Mouse (Mus musculus) megakaryocyte, adult 5-6 weeks (primary cell): Measurements from ENCODE around the gene Wnt3a. TPM values are rescaled to one million over a fixed set of nuclear protein-coding genes. Genes with fewer than 3 reads are reported as not detected.

Experiments used
- ATAC-seq: 2 replicates; pipeline ENCODE4 v1.8.0; 2016; ENCODE audit warnings: mild to moderate bottlenecking, inconsistent platforms; ENCODE audit not compliant: poor library complexity, severe bottlenecking
- total RNA-seq, 2 experiments: library from RNA; stranded (forward) in 1 of 2; stranded (reverse) in 1 of 2; fragments of 153-499, 151-499 nt in 1 of 2; fragments of 221-1000, 200-1000 nt in 1 of 2; gene quantifications; 2 replicates each; pipeline versions ENCODE4 v1.2.3 to v1.2.4; 2015 to 2017

Gene Wnt3a
- total RNA-seq (2015) (not detected in 2 replicates), total RNA-seq (2017) (not detected in 2 replicates)

DNA sequence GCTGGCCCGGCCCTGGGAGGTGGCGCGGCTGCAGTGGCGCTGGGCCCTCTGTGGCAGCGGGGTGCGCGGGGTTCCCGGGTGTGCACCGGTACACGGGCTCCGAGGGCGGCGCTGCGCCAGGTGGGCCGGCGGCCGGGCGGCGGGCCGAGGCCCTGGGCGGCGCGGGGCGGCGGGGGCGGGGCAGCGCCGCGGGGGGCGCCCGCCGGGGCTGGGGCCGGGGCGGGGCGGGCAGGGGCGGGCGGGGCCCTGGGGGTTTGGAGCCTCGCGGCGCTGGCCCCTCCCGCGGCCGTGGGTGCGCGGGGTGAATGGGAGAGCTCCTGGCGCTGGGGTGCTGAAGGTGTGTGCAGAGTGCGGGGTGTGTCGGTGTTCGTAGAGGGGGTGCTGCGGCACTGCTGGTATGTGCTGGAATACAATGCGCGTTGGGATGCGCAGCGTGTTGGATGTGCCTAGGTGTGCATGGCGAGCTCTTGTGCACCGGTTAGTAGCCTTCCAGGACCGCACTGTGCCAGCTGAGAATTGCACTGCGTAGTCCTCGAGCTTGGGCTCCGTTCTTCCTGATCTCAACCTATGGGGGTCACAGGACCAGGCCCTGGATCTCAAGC, at the start of gene Wnt3a:
Gene Wnt3a (minus strand): TSS at position 51 of the 602 bp plus-strand sequence.
- no peak for ATAC-seq

DNA sequence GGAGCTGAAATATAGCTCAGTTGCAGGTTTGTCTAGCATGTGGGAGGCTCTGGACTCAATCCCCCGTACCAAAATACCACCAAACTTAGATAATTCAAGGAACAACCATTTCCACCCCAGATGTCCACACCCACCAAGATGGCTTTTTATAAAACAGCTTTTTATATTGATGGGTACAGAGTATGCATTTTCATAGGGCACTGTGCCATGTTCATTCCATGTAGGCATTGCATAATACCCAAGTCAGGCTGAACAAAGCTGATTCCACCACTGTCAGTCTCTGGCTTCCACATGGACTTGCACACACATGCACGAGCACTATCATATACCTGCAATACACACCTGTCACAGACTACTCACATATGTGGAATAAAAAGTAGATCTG, 48.2 kb upstream of the Wnt3a start:
- no peak for ATAC-seq

DNA sequence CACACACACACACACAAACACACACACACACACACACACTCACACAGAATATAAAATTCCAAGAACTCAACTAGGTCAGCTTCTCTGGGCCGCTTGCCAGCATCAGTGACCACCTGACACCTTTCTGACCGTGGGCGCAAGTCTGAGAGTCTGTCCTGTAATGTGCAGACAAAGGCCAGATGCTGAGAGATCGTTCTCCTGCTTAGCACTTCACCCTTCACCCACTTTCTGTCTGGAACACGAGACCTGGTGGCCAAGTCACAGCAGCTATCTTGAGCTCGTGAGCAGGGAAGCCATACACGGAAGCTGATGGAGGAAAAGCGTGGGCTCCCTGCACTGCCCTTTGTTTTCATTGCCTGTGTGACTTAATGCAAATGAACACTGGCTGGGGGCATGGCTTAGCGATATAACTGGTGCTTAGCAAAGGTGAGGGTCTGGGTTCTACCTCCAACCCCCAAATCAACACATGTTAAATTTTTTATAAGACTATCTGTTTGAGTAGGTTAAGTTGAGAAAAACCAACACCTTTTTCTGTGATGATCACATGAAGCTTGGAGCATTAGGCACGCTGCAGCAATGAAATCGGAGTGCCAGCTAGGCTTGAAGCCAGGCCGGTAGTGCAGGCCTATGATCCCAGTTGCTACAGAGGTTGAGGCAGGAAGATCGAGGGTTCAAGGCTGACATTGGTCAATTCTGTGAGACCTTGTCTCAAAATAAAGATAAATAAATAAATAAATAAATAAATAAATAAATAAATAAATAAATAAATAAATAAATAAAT, 47.6 kb upstream of the Wnt3a start:
- ATAC-seq: no peak

DNA sequence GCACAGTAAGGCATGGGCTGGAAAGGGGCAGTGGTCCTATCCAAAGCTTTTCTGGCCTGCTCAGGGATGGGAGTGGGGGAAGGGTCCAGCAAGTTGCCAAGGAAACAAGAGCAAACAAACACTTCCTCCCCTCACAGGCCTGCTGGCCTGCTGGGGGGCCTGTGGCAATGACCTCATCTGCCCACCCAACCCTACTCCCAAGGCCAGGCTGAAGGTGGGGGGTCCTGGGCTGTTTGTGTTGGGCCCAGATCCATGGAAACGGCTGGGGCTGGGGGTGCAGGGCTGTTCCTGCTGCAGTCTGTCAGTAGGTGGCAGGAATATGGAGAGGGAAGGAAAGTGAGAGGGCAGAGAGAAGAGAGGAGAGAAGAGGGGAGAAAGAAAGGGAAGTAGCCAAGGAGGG, 45.8 kb upstream of the Wnt3a start:
- ATAC-seq: no peak

DNA sequence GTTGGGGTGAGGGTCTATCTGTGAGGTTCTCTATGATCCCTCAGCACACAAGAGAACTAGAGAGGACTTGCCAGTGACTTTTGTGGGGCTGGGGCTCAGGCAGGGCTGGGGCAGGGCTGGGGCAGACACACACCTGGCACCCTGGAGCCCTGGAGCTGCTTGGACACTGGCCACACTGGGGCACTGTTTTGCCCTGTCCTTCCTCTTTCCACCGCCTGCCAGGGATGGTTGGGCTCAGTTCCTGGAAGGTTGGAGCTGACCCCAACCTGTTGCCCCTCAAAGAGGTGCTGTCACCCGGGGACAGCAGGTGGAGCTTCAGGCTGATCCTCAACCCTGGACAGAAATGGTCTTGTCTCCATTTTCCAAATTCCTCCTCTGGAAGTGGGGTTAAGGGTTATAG, 45.4 kb upstream of the Wnt3a start:
- no peak for ATAC-seq

DNA sequence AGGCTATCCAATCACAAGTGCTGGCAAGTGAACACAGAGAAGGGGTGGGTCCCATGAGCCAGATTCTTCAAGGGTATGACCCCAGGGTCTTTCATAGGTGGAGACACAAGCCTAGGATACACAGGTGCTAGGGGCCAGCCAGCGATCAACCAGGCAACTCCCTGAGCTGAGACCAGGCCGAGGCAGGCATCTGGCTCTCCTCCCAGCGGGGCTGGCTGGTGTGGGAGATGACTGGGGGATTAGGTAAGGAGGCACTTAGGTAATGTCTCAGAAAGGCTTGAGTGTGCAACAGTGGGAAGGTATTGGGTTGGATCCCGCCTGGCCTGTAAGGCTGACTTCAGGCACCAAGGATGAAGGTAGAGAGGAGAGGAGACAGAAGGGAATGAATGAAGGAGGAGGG, 44.6 kb upstream of the Wnt3a start:
- no peak for ATAC-seq

DNA sequence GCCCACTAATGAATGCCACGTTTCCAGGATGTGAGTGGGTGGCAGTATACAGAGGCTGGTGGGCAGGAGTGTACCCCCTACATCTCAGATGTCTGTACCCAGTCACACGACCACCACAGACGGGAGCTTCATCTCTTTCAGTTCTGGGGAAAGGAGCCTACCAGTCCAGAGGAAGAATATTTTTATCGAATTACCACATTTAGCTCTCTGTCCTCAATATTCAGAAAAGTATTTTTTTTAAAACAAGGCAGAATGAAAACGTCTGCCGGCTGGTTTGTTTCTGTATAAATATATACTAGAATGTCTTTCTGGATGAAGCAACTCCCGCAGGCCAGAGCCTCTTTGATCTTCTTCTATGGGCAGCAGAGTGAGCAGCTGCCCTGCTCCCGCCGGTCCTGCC, 42.4 kb upstream of the Wnt3a start:
- no peak for ATAC-seq

DNA sequence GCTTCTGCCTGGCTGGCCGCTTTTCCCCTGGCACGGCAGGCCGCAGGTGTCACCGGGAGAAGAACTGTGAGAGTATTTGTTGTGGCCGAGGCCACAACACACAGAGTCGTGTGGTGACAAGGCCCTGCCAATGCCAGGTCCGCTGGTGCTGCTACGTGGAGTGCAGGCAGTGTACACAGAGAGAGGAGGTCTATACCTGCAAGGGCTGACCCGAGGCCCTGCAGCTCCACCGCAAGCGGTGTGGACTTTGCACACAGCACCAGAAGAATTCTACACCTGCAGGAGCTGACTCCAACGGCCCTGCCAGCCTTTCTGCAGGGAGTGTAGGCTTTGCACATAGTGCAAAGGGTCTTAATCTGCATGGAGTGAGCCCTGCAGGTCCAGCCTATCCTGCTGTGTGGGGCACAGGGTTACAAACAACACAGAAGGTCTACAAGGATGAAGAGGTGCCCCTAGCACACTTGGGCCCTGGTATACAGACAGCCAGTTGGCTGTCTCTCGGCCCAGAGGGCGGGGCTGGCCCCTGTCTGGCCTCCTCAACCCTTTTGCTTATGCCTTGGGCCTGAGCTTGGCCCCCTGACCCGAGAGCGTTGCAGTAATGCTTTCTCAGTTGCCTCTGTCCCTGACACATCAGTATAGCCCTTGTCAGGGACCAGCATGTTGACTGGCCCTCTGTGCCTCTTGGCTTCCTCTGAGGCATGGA, 40.8 kb upstream of the Wnt3a start:
- no peak for ATAC-seq

DNA sequence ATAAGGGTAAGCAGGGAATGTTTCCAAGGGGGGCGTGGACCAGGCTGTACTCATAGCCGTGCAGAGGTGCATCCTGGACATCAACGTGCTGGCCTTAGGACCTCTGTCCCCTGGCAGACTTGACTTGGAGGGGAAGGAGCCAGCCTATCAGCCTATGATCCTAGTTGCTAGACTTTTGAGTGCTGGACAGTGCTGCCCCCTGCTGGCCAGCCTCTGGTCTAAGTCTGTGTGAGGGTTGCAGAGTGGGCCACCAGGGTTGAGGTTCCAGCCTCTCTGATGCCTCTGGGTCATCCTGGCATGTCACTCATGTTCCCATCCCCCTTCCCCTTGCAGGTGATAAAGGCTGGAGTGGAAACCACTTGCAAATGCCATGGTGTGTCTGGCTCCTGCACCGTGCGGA, 40.0 kb upstream of the Wnt3a start:
- ATAC-seq: 0 out of 2 replicates have a peak, but pooled peaks have one; percentile 47

DNA sequence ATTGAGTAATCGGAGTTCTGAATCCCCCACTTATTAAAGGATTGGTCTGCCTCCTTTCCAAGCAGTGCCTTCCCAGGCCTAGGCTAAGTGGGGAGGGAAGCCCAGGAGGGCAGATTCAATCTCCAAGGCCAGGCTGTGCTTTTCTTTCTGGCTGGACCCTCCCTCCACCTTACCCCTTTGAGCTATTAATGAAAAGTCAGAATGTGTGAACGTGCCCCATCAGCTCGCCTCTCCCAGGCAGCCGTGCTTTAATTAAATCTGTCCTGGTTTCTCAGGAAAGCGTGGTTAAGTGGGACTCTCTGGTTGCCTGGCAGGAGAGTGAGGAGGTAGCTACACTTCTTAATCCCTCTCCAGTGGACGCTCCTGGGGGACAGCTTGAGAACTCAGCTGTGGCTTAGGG, 39.1 kb upstream of the Wnt3a start:
- no peak for ATAC-seq

DNA sequence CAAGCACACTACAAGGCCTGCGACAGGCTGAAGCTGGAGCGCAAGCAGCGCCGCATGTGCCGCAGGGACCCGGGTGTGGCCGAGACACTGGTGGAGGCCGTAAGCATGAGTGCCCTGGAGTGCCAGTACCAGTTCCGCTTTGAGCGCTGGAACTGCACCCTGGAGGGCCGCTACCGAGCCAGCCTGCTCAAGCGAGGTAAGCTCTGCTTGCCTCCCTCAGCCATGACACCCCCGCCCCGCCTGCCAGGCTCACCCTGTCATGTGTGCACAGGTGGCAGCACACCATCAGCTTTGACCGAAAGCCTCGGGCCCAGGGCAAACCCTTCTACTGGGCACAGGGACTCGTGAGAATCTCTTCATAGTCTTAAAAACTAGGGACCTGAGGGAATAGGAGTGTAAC, 37.1 kb upstream of the Wnt3a start:
- no peak for ATAC-seq

DNA sequence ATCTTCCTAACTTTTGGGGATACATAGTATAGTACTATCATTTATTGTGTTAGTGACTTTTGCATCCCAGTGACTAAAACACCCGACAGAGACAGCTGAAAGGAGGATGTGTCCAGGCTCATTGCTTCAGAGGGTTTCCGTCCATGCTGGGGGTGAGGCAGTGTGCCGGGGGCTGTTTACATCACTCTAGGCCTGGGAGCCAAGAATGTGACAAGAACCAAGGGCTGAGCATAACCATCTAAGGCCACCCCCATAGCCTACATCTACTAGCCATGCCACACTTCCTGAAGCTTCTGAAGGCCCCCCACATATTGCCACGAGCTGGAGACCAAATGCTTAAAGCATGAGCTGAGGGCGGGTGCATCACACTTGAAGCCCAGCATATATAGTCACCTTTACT, 34.2 kb upstream of the Wnt3a start:
- no peak for ATAC-seq

DNA sequence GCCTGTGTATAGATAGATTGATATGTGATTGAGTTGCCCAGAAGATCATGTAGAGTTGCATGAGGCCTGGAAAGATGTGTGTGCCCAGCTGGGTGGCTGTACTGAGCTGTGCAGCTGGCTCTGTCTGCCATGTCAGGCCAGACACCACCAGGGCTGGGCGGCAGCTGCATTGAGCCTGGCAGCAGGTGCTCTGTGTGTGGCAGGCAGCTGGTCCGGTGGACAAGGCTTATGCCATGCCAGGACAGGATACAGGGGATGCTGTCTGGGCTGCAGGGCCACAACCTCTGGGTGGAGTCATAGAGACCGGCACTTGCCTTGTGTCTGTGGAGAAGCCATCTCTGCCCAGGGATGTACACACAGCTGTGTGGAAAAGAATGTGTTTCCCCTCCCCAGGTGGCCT, 32.4 kb upstream of the Wnt3a start:
- ATAC-seq: no peak

DNA sequence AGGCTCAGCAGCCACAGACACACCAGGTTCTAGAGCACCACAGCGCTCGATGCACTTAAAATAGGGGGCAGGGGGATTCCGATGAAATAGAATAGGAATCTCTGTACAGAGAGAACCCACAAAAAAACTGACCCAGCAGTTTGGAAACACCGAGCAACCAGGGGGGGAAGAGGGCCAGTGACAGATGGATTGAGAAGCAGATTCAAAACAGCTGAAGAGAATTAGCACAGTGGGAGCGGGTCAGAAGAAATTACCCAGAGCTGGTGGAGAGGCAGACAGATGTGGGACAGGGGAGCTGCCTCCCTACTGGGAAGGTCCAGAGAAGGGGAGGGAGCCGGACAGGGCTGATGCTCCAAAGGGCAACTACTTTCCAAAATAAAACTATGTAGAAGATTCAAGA, 26.0 kb upstream of the Wnt3a start:
- ATAC-seq: no peak

DNA sequence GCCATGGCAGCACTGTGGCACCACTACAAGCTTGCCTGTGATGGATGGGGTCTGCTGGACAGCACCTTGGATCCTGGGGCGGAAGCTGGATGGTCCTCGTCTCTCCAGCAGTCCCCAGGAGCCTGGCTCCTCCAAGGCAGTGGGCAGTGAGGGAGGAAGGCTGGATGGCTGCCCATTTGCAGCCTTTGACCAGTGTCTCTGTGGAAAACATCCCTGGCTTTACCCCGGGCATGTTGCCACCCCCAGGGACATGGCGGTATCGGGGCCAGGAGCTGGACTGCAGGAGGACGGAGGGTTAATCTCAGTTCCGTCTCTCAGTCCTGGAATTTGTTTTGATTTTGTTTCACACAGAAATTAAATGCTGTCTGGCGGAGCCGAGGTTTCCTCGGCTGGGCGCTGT, 23.4 kb upstream of the Wnt3a start:
- ATAC-seq: no peak

DNA sequence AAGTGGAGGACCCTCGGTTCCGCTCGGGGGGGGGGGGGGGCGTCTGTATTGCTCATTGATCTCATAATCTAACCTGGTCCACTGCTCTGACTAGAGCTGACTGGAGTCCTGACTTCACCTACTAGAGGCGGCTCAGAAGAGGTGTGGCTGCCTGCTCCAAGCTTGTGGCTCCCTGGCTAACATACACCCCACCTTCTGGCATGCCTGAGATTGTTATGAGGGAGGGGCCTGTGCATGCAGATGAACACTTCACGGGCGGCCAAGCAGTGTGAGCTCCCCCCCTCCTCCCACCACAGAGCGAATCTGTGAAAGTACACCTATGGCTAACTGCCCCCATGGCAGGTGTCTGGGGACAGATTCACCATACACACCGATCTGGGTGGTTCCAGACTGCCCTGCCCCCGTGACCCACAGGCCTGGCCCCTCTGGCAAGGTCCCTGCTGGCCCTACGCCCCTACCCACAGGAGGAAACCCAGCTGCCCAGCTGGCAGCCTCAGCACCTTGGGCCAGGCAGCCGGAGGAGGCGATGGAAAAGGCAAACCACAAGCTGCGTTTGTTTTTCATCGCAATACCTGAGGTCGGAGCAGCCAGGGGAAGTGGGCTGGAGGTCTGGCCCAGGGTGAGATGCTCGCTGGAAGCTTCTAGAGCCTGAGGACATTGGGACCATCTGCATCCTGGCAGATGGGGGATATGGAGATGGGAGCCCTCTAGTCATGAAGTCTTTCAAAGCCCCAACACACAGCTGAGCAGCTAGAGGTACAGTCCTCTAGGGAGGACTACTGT, 22.7 kb upstream of the Wnt3a start:
- no peak for ATAC-seq

DNA sequence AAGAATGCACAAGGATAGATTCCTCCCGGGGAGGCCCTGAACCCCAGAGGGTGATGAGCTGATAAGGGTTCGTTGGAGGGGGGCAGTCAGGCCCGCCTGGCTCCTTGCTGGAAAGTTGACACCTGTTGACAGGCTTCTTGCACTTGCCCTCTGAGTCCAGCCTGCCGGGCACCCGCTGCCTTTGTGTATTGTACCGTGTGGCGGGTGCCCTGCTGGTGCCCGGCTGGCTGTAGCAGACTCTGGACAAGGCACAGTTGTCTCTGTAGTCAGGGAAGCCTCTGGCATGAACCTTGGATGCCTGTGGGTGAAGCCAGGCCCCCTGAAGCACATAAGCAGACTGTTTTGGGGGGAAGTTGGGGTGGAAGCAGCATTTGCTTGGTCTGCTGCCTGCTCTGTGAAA, 21.9 kb upstream of the Wnt3a start:
- no peak for ATAC-seq

DNA sequence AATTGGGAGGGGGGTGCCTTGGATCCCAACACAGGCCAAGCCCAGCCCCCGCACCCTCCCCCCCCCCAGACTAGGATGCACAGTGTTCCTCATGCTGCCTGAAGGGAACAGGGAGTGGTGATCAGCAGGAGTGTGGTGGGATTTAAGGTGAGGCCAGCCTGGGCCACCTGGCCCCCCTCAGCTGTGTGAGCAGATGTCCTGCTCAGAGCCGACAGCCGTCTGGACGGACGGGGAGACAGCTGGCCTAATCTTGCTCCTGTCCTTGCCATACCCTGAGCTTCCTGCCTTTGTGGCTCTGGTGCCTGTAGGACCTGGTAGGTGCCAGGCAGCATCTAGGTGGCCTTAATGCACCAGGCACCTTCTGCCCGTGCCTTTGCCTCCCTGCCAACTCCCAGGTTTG, 21.5 kb upstream of the Wnt3a start:
- no peak for ATAC-seq

DNA sequence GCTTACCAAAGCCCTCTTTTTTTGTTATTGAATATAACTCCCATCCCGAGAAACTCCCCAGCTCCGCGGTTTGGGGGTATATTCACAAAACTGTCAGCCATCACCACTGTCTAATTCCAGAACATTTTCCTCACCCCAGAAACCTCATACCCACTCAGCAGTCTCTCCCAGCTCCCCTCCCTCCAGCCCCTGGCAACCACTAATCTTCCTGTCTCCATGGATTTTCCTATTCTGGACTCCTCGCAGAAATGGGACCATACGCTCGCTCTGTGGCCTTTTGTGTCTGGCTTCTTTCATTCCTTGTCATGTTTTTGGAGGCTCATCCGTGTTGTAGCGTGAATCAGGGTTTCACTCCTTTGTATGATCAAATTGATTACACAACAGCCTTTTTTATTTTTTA, 19.4 kb upstream of the Wnt3a start:
- ATAC-seq: no peak

DNA sequence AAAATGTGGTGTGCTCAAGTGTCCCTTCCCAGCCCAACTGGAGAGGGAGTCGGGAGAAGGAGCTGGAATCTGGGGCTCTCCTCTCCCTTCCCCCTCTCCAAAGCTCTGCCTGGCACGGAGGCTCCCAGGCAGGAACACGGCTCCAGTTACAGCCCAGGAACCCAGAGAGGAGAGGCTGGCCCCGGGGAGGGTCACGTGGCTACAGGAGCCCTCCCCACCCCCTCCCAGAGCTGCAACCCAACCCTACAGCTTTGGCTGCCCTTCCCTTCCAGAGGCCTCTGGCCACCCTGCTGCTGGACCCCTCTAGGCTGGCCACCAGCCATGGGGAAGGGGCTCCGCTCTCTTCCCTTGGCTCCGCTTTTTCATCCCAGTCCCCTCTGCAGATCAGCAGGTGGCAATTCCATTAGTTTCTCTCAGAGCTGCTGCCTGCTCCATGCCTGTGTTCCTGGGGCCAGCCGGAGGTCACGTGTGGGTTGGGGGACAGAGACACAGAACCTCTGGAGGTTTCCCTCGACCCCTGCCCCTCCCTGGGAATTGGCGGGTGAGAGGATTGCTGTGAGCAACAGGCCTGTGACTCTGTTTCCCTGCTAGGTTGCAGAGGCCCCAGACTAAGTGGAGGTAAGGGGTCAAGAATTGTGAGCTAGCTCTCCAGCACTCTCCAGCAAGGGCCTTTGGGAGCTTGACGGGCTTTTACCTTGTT, 18.7 kb upstream of the Wnt3a start:
- ATAC-seq: no peak

DNA sequence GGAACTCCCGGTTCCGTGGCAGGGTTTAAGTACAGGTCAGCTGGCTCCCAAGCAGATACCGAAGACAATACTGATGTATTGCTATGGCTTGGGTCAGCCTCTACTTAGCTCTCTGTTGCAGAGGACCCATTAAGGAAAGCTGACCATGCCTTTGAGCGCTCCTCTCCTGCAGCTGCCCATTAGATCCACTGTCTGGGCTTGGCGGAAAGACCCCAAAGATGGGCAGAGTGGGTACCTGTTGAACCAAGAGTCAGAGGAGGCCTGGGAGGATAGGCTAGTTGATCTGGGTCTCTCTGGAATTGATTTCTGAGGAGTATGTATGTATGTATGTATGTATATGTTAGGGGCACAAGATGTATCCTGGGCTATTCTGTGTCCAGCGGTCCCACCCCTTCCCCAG, 18.1 kb upstream of the Wnt3a start:
- ATAC-seq: no peak
